Mouse (Mus musculus) left cerebral cortex, adult 9 months (tissue): ENCODE results near the gene Map3k15.

Experiments used
- DNase-seq, 2 experiments: peaks; one replicate each; pipeline ENCODE4 v3.0.0; 2022; ENCODE audit warnings: low spot score in 2 of 2

Map3k15 gene

DNA sequence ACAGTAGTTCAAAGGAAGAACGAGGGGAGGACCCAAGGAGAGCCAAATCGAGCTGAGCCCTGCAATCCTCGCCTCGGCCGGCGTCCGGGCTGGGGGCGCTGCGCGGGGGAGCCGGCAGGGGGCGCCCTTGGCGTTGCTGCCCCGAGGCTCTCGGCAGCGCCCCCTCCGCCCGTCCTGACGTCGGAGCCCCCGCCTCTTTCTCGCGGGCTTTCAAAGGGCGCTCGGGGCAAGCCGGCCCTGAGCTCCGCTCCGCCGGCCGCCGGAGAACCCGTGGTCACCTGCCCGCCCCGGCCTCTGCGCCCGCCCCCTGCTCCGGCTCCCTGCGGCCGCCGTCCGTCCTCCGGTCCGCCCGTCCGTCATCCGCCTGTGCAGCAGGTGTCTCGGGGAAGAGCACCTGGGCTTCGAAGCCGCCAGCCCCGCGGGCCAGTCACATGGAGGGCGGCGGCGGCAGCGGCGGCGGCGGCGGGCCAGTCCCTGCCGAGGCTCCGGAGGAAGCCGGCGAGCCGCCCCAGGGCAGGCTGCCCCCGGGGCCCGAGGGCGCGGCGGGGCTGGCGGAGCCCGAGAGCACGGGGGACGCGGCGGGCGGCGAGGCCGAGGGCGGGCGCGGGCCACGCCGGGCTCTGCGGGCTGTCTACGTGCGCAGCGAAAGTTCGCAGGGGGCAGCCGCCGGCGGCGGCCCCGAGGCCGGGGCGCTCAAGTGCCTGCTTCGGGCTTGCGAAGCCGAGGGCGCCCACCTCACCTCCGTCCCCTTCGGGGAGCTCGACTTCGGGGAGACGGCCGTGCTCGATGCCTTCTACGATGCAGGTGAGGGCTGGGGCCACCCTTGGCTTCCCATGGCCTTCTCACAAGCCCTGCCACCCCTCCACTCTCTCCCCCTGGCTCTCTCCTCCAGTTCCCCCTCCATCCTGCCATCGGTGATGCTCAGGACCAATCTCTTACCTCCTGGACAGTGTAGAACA lies at the start of gene Map3k15:
Gene Map3k15 (plus strand): TSS at position 432 of the 959 bp plus-strand sequence.
- DNase-seq: peak in 1 of 2 experiments; percentile 5

DNA sequence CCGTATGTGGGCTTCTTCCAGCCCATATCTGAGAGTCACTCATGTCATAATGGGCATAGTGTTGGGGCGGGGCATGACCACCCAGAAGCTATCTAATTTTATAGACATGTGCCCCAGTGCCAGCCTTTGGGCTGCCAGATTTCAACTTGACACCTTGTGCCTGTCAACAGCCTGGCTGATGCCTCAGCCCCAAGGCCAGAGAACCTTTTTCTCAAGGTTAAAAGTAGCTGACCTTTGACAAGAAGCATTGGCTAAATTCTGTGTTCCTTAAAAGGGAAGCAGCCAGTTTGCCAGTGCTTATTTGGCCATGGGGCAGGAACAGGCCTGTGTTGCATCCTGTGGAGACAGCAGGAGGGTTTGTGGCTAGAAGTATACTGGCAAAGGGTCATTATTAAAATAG lies 45.7 kb upstream of the Map3k15 start:
- no peak for DNase-seq

DNA sequence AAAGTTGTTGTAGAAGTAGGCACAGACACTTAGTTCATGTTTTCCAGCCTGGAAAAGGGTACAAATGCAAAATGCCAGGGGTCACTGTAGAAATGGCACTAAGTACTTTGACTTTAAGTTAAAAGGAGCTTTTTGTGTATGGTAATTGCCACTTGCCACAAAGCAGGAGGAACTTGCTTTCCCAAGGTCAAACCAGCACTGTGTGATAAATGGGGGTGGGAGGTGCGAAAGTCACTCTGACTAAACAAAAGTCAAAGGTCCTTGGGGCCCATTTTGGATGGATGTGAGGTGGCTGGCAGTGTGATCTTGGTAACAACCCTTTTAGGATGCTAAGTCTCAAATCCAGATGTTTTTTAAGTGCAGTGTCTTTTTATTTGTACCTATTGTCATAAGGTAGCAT lies 44.6 kb upstream of the Map3k15 start:
- no peak for DNase-seq

DNA sequence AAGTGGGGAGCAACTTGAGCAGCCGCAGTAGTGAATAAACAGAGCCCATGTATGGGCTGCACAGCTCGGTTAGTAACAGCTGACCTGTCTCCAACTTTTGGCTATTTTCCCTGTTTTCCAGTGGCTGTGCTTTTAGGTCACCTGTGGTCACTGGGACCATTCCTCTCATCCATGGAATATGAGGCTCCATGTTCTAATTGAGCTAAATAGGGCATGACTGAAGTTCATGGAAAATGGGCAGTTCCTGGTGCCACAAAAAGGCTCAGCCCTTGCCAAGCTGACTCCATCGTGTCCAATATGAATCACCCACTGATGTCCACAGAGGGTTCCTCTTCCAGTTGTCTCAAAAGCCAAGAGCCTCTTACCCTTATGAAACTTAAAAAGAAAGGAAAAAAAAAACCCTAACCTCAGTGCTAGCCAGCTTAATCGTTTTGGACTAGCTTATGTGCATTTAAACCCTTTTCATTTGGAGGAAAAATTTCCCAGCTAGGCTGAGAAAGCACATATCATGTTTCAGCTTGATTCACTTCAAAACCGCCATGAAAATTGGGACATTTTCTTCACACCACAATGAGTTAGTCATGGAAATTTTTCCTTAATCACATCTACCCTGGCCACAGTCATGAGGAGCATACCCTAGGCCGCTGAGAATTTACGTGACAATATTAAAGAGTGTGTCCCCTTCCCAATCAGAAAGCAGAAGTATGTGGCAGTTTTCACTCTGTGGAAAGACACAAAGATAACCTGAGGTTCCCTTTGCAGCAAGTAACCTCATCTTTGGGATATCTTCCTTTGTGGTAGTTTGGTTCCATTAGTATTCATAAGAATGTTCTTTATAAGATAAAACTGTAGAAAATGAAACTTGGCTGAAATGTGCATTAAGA lies 34.4 kb upstream of the Map3k15 start:
- no peak for DNase-seq

DNA sequence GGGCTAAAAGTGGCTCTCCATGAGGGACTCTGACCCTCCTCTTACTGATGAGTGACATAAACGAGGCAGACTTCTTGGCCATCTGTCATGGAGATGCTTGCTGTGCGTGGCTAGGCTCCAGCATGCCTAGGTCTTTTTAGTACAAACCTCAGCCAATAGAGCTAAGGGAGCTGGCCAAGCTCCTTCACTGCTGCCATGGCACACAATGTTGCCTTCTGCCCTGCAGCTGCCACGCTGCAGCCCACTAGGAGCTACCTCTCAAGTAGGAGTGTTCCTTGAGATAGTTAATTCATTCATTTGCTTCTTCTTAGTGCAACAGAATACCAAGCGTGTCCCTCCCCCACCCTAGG lies 33.8 kb upstream of the Map3k15 start:
- no peak for DNase-seq

DNA sequence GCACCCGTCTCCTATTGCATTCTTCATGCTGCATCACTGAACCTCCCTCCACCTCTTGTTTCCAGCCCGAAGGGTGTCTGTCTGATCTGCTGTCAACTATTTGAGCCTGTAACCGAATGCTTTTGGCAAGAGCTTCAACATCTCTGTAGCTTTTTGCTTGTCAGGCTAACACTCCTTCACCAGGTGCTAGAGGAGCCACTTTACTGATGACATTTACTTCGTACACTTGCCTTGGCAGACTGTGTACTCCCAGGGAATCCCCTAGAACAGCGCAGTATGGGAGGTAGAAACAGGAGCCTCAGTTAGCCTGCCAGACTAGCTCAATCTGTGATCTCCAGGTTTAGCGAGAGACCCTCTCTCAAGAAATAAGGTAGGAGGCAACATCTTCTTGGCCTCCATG lies 32.8 kb upstream of the Map3k15 start:
- DNase-seq: no peak

DNA sequence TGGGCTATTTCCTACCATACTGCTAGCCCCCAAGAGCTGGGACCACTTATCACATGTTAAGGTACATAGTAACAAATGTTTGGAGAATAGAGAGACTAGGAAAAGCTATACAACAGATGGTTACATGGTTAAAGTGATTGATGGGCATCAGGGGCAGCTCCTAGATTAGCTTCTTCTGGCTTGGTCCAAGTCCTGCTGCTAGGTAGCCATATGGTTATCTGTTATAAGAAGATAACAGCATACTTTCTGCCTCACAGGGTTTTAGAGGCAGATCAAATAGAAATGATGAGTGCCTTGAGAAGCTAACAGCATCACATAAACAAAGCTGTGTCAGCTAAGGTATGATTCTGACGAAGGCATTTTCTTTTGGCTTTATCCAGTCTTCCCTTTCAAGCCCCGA lies 26.8 kb upstream of the Map3k15 start:
- DNase-seq: no peak

DNA sequence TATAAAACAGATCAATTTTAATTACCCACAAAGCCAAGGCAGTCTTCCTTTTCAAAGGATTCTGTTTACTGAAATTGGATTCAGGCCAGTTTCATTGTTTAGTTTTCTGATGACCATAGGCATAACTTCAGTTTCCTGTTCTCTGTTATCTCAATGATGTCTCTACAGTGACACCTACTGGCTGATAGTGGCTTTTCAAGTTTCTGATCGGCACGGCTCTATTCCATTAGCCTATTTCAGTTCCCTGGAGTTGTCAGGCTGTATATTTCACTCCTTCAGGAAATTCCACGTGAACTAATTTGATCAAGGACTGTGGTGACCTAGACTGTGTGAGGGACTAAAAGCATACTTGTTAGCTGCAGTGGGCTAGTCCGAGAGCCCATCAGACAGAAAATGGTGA lies 25.0 kb upstream of the Map3k15 start:
- peak; percentile 22 to 83 for DNase-seq

DNA sequence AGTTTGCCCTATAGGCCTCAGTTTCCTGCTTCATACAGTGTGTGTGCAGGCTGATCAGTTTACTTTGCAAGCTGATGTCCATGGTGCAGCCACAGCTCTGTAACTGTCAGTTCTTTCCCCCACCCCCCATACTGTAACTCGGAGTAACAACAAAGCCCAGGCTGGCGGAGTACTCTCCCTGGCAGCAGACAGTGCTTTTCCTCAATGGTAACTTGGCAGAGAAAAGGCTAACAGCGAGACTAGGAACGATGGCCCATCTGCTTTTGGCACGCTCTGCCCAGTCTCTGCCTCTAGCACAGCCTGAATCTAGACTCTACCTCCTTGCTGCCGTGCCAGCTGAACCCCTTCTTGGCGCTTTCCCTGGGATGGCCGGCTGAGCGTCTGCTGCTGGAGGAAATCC lies 24.3 kb upstream of the Map3k15 start:
- peak in 1 of 2 experiments; percentile 24 for DNase-seq

DNA sequence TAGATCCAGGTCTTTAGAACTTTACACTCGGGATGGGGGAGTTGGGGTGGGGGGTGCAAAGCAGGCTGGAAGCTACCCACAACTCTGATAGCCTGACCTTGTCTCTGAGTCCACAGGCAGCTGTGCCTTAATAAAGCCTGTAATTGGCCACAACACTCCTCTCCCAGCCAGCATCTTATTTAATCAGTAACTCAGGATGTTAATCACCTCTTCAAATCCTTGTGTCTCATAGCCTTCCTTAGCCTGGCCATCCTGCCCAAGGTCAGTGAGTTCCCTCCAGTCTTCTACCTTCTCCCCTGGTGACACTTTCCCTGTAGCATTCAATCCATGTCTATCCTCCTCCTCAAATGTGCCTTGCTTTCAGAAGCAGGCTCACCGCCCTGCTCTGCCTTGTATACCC lies 19.2 kb upstream of the Map3k15 start:
- no peak for DNase-seq

DNA sequence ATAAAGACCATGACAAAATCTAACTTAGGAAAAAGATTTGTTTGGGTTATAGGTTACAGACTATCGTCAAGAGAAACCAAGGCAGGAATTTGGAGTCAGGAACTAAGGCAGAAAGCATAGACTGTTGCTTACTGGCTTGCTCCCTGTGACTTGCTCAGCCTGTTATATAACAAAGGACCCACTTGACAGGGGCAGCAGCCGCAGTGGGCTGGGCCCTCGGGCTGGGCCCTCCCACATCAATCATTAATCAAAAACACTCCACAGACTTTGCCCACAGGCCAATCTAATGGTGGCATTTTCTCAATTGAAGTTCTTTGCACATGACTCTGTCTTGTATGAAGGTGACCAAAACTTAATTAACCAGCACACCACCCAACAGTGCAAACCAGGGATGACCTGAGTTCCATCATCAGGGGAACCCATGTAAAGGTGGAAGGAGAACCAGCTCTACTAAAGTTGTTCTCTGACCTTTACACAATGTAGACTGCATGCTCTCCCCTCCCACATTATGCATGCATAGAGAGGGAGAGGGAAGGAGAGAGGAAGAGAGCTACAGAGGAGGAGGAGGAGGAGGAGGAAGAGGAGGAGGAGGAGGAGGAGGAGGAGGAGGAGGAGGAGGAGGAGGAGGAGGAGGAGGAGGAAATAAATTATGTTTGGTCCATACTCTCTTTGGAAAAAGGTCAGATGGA lies 17.0 kb upstream of the Map3k15 start:
- DNase-seq: no peak

DNA sequence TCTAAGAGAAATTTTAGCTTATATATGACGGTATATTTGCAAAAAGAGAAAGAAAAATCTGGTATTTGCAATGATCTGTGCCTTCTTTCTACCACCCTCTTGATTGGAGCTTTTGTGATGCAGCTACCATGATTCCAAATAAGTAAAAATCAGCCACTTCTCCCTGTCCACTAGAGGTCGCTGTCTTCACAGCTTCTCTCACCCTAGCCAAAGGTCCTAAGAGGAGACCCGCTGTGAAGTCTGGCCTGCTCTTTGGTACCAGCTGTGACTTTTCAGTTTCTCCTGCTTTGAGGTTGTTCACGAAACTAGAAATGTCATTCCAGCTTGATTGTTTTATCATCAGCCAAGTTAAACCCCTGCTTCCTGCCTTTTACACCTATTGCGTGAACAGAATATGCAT lies 14.5 kb upstream of the Map3k15 start:
- DNase-seq: no peak

DNA sequence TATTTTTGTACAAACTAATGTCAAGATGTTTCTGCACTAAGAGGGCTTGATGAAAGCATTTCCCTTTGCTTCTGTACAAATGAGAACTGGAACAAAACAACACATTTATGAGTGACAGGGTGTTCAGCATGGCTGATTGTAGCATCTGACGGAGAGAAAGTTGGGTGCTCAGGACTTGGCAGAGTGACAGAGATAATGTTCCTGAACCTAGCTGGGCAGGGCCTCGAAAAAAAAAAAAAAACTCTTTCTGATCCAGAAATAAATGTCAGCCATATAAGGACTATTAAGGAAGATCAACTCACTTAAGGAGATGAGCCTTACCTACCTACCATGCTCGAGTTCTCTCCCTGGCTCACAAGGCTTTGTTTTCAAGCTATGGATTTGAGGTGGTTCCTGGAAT lies 12.0 kb upstream of the Map3k15 start:
- no peak for DNase-seq

DNA sequence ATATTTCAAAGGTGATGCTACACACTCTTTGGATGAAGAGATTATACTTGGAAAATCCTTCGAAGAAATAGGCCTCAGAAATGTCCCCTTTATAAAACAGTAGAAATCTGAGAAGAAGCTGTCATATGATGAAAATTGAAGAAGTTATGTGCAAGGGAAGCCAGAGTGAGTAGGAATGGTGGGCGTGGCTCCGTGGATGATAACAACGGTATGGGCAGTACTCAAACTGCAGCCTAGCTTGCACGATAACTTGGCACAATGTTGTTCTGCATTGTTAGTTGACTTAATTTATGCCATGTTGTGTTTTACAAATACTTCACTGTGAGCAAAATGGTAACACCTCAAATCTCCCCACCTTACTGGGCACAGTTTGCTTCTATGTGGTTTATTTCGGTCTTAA lies 7.6 kb downstream of the Map3k15 start:
- no peak for DNase-seq

DNA sequence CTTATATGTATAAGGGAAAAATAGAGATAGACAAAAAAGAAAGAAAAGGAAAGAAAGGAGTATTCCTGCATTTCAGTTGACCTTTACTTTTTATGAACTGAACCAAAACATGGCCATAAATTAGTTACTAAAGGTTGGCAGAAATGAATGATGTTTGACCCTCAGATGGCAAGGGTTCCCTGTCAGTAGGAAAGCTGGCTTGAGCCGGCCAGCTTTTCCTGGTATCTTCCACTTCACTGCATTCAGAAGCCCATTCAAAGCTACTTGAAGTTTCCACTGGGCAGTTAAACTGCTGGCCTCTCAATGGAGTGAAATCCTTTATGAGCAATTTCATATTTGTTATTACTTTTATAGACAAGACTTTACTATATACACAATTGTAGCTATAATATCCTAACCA lies 65.1 kb downstream of the Map3k15 start:
- no peak for DNase-seq

DNA sequence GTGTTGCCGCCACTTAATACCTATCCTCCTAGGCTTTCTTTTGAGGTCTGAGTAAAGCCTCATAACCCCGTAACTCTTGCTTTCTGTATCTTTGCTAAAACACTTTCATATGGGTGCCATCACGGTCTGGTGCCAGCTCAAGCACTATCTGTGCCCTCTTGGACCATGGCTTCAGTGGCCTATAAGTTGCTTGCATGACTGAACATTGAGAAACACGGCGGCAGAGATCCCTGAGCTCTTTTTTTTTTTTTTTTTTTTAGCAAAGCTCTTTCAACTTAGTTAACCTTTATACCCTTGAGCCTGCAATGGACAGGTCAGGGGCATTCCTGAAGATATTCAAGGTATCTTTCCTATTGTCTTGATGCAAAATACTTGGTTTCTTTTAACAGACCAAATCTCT lies 66.4 kb downstream of the Map3k15 start:
- DNase-seq: no peak

DNA sequence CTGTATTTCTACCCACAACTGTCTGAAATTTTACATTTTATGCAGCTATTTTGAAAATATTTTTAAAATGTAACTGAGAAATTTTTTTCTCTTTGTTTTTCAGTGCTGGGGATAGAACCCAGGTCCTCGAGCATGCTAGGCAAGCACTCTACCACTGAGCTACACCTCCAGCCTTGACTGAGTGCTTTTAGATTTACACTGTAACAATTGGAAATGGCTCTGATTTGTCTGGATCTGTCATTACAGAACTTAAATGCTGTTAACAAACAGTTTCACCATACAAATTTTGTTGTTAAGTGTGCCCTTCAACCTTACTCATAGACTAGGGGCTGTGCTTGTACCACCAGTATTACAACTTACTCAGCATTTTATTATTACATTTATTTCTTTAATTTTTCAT lies 103.7 kb downstream of the Map3k15 start:
- DNase-seq: no peak

DNA sequence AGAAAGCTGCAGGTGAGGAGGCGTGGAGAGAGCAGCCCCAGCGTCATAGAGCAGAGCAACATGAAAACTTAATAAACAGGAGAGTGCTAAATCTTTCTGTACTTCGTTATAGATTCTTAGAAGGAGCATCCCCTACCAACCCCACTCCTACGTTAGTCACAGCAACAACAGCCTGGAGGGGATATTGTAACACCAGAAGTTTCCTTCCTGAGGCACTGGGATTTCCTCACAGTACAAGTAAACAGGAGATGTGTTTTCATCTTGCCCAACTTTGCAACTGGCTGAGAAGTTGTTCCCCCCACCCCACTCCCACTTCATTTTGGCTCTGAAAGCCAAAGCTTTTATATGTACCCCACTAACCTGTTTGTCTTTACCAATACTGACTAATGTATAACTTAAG lies 119.6 kb downstream of the Map3k15 start:
- no peak for DNase-seq

DNA sequence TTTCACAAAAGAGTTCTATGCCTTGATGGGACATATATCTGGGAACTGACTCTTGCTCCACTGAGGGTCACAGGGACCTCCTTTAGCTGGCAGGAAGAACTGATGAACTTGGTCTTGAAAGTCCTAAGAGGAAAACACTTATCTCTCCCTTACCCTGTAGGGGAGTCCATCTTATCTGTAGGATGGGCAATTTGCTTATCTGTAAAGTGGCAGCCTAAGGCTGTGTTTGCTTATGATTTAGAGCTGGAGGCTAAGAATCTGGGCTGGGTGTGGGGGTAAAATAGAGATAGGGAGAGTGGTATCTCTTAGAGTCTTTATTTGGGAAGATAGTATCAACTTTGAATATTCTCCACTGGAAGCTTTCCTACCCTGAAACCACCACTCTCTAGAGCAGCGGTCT lies 125.5 kb downstream of the Map3k15 start:
- DNase-seq: no peak

DNA sequence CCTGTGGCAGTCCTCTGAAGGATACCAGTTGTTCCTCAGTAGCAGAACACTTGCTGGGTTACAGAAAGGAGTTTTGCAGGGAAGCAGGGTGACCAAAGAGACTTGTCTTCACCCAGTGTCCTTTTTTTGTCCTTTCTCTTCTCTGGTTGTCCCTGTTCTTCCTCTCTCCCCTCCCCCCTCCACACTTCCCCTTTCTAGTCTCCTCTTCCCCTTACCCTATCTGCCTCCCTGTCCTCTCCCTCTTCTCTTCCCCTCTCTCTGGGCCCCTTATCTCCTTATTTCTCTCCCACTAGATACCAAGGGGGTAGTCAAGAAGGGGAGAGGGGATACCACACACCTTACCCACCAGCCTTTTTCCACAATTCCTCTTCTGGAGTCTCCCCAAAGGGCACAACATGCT lies 127.8 kb downstream of the Map3k15 start:
- no peak for DNase-seq

DNA sequence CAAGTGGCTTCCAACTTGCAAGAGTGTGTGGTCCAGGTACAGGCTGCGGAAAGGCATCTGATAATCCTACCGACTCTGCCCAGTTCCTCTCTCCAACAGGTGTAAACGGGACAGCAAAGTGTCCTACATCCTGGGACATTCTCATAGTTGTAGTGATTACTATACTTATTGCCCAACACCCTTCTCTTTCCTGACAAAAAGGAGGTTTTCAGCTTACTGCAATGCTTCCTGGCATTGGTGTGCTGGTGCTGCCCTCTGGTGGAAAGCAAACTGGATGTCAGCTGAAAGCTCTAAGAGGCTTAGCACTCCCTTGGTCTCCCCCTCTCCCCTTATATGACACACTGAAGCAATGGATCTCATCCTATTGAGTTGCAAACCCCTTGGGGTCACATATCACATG lies 128.4 kb downstream of the Map3k15 start:
- peak in 1 of 2 experiments; percentile 55 for DNase-seq

DNA sequence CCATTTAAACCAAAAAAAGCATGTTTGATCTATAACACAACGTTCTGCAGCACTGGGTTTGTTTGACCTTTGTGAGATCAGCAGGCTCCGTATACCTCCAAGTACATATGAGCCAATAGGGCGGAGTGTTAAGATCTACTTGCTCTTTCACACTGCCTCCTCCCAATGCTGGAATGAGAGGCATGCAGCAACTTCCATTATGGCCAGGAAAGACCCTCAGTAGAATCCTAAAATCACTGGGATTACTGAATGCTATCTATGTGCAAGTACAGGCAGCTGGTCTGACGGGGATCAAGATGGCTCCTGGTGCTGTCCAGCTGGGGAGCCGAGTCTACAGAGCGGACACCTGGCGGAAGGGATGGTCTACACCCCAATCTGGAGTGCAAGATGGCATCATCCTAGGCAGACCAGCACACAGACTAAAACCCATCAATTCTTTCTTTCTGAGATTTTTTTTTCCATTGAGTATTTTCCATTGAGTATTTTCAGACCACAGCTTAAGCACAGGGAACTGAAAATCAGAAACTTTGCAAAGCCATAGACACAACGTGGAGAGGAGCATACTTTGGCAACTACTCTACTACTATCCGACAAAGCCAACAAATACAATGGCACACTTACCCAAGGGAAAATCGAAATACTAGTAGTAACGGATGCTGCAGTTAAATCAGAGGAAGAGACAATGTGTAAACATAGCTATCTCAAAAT lies 146.1 kb downstream of the Map3k15 start:
- DNase-seq: no peak
